Mouse (Mus musculus) gastrocnemius, postnatal 10 days (tissue): Measurements from ENCODE around the gene Fgfr2. TPM values are rescaled to one million over a fixed set of nuclear protein-coding genes. Genes with fewer than 3 reads are reported as not detected.

Source experiments
- DNase-seq: peaks from one replicate; pipeline ENCODE4 v3.0.0; 2021; ENCODE audit warnings: mixed read lengths
- long read RNA-seq, 2 experiments: library from polyadenylated mRNA; stranded (forward); transcript quantifications; one replicate each; pipeline ENCODE4 v2.0.0; 2021
- total RNA-seq, 2 experiments: library from RNA; stranded (reverse); gene quantifications; 2 replicates each; pipeline ENCODE4 v1.2.3; 2021

The Fgfr2 gene
- total RNA-seq = 1 to 10 TPM; 3.0 to 6.1 TPM
- long read RNA-seq, experiment 1, partial matches to known transcripts = 1 of 34 reads
- long read RNA-seq, experiment 1, other reads (novel, unspliced or antisense) = 32 of 34 reads
- long read RNA-seq, experiment 2, partial matches to known transcripts = 1 of 34 reads
- long read RNA-seq, experiment 2, other reads (novel, unspliced or antisense) = 33 of 34 reads

GRCm38 (mm10) chr7:133123244-133123998 lies at the start of gene Fgfr2:
Gene Fgfr2, minus strand, starts transcription at chr7:133123350.
- peak; percentile 73 for DNase-seq

- DNase-seq = peak; percentile 44
Observed at GRCm38 (mm10) chr7:133171403-133172032, 48.4 kb upstream of the Fgfr2 start.

GRCm38 (mm10) chr7:133168928-133169327 lies 45.8 kb upstream of the Fgfr2 start:
- DNase-seq = no peak

- DNase-seq = no peak
Observed at GRCm38 (mm10) chr7:133167903-133168302, 44.8 kb upstream of the Fgfr2 start.

- DNase-seq = no peak
Observed at GRCm38 (mm10) chr7:133164770-133165169, 41.6 kb upstream of the Fgfr2 start.

- DNase-seq = no peak
Observed at GRCm38 (mm10) chr7:133163011-133163410, 39.9 kb upstream of the Fgfr2 start.

GRCm38 (mm10) chr7:133162131-133162530 lies 39.0 kb upstream of the Fgfr2 start:
- no peak for DNase-seq

- no peak for DNase-seq
Observed at GRCm38 (mm10) chr7:133161362-133162080, 38.4 kb upstream of the Fgfr2 start.

GRCm38 (mm10) chr7:133159519-133159918 lies 36.4 kb upstream of the Fgfr2 start:
- DNase-seq = no peak

GRCm38 (mm10) chr7:133155621-133156020 lies 32.5 kb upstream of the Fgfr2 start:
- DNase-seq = no peak

GRCm38 (mm10) chr7:133154846-133155245 lies 31.7 kb upstream of the Fgfr2 start:
- no peak for DNase-seq

- DNase-seq = no peak
Observed at GRCm38 (mm10) chr7:133139689-133140336, 16.7 kb upstream of the Fgfr2 start.

- DNase-seq = no peak
Observed at GRCm38 (mm10) chr7:133133552-133133951, 10.4 kb upstream of the Fgfr2 start.

- no peak for DNase-seq
Observed at GRCm38 (mm10) chr7:133132702-133133101, 9.6 kb upstream of the Fgfr2 start.

GRCm38 (mm10) chr7:133124701-133125485 lies 1.7 kb upstream of the Fgfr2 start:
- no peak for DNase-seq

GRCm38 (mm10) chr7:133123999-133124700 lies 1.0 kb upstream of the Fgfr2 start, which contains the start of gene Ctbp2:
Gene Ctbp2, minus strand, starts transcription at chr7:133124354.
- peak; percentile 91 for DNase-seq

GRCm38 (mm10) chr7:133122379-133123243 lies 539 bp downstream of the Fgfr2 start:
- DNase-seq = peak; percentile 67

GRCm38 (mm10) chr7:133121661-133122378 lies 1.3 kb downstream of the Fgfr2 start:
- peak; percentile 50 for DNase-seq

- DNase-seq = no peak
Observed at GRCm38 (mm10) chr7:133121080-133121607, 2.0 kb downstream of the Fgfr2 start.
